Mouse (Mus musculus) mesoderm, embryonic 11.5 days (tissue): ENCODE results near the gene Aoc1.

Experiments used
- DNase-seq: peaks from one replicate; pipeline ENCODE4 v3.0.0-alpha.2; 2012; ENCODE audit warnings: low read depth, low spot score

The Aoc1 gene

GRCm38 (mm10) chr6:48872596-48872995 lies at the start of gene Aoc1:
Aoc1 (plus strand) TSS chr6:48872896.
- no peak for DNase-seq

- no peak for DNase-seq
Observed at GRCm38 (mm10) chr6:48825016-48825415, 47.7 kb upstream of the Aoc1 start.

- no peak for DNase-seq
Observed at GRCm38 (mm10) chr6:48828976-48829375, 43.7 kb upstream of the Aoc1 start.

GRCm38 (mm10) chr6:48829651-48830050 lies 43.0 kb upstream of the Aoc1 start:
- DNase-seq = no peak

- no peak for DNase-seq
Observed at GRCm38 (mm10) chr6:48830241-48830640, 42.5 kb upstream of the Aoc1 start.

GRCm38 (mm10) chr6:48831141-48831540 lies 41.6 kb upstream of the Aoc1 start:
- no peak for DNase-seq

- DNase-seq = no peak
Observed at GRCm38 (mm10) chr6:48832426-48832825, 40.3 kb upstream of the Aoc1 start.

GRCm38 (mm10) chr6:48833515-48833914 lies 39.2 kb upstream of the Aoc1 start:
- DNase-seq = no peak

- DNase-seq = no peak
Observed at GRCm38 (mm10) chr6:48835241-48835640, 37.5 kb upstream of the Aoc1 start.

GRCm38 (mm10) chr6:48836146-48836545 lies 36.5 kb upstream of the Aoc1 start:
- no peak for DNase-seq

GRCm38 (mm10) chr6:48837516-48837915 lies 35.2 kb upstream of the Aoc1 start:
- no peak for DNase-seq

GRCm38 (mm10) chr6:48838321-48839080 lies 34.2 kb upstream of the Aoc1 start:
- no peak for DNase-seq

- DNase-seq = peak; percentile 17
Observed at GRCm38 (mm10) chr6:48840371-48840969, 32.2 kb upstream of the Aoc1 start, which contains the start of gene Tmem176a. Tmem176a (plus strand) TSS chr6:48840919.

GRCm38 (mm10) chr6:48840973-48841625 lies 31.6 kb upstream of the Aoc1 start, which contains the start of gene Tmem176b:
Tmem176b (minus strand) TSS chr6:48841496.
- DNase-seq = peak; percentile 76

- no peak for DNase-seq
Observed at GRCm38 (mm10) chr6:48842111-48842842, 30.4 kb upstream of the Aoc1 start.

- DNase-seq = no peak
Observed at GRCm38 (mm10) chr6:48845086-48845485, 27.6 kb upstream of the Aoc1 start.

GRCm38 (mm10) chr6:48851820-48852491 lies 20.7 kb upstream of the Aoc1 start:
- DNase-seq = peak; percentile 62

GRCm38 (mm10) chr6:48854155-48854554 lies 18.5 kb upstream of the Aoc1 start:
- DNase-seq = no peak

- DNase-seq = no peak
Observed at GRCm38 (mm10) chr6:48857613-48858302, 14.9 kb upstream of the Aoc1 start.

GRCm38 (mm10) chr6:48860130-48860815 lies 12.4 kb upstream of the Aoc1 start:
- peak; percentile 71 for DNase-seq
